Mouse (Mus musculus) ES-E14 (cell line): Measurements from ENCODE around the gene Rprd2.

Experiments
- HCFC1 ChIP-seq: IDR thresholded peaks from 2 replicates; pipeline ENCODE4 v1.6.1; 2012; ENCODE audit warnings: low read length, inconsistent platforms, borderline replicate concordance; ENCODE audit not compliant: insufficient read depth
- MAFK ChIP-seq: IDR thresholded peaks from 2 replicates; pipeline ENCODE4 v1.6.1; 2014; ENCODE audit warnings: mild to moderate bottlenecking, low read depth, low read length, inconsistent platforms; ENCODE audit not compliant: insufficient read depth
- ZNF384 ChIP-seq: IDR thresholded peaks from 2 replicates; pipeline ENCODE4 v1.6.1; 2012; ENCODE audit warnings: low read depth, low read length, inconsistent platforms

GRCm38 (mm10) chr3:95739353-95740104, 79.1 kb downstream of the Rprd2 start, which contains the start of gene Ecm1:
- TF ChIP-seq HCFC1 (no peak), MAFK (no peak), ZNF384 (no peak)
